Mouse (Mus musculus) ES-E14 (cell line): Measurements from ENCODE around the gene Efr3b.

Experiments used
- CHD2 ChIP-seq: IDR thresholded peaks from 2 replicates; pipeline ENCODE4 v1.6.1; 2014; ENCODE audit warnings: mild to moderate bottlenecking, low read depth, low read length, inconsistent platforms
- MAFK ChIP-seq: IDR thresholded peaks from 2 replicates; pipeline ENCODE4 v1.6.1; 2014; ENCODE audit warnings: mild to moderate bottlenecking, low read depth, low read length, inconsistent platforms; ENCODE audit not compliant: insufficient read depth
- ZNF384 ChIP-seq: IDR thresholded peaks from 2 replicates; pipeline ENCODE4 v1.6.1; 2012; ENCODE audit warnings: low read depth, low read length, inconsistent platforms

DNA sequence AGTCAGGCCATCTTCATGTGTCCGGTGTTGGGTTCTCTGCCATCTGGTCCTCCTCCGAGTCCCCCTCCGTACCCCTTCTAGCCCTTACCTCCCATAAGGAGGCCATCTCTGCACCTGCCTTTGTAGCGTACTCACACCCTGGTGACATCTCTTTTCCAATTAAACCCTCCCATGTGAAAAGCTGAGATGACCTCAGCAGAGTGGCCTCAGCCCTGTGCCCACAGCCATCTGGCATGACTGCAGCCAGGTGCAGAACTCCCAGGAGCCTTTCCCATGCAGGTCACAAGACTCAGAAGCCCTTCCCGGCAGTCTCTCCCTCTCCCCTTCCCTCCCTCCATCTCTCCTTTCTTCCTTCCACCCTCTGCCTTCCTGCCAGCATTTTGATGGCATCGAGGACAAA lies 91.2 kb downstream of the Efr3b start:
- TF ChIP-seq ZNF384 (no peak), CHD2 (no peak), MAFK (no peak)
